Comparison of ENCODE assay signal across 25 mouse cellular contexts in genomic region chr3:115702089-115702488, GRCm38 (mm10). TPM values are rescaled to one million over a fixed set of nuclear protein-coding genes. Genes with fewer than 3 reads are reported as not detected.
DNase-seq lines count a peak whose midpoint lies in the region; ATAC-seq and TF ChIP-seq lines count a peak whose summit lies in the region.
"Had no signal": no experiment of that assay in that cellular context is flagged by ENCODE, and none has a peak within 500 bp of the region (broad histone marks: within the 10 kb centered on the region; RNA-seq: fewer than 3 reads in every experiment).

No protein-coding gene starts in this region.

- H3K9me3 ChIP-seq in hindbrain, embryonic 10.5 days = no peaks in the 10 kb centered on the region
- H3K9me3 ChIP-seq: embryonic facial prominence, embryonic 10.5 days; G1E had no signal

- H3K27ac ChIP-seq in kidney, adult 2 months (ENCODE audit: insufficient read depth, low read depth, low read length) = no peak overlapping the region
- no peak overlapping the region for H3K27ac ChIP-seq in hindbrain, embryonic 10.5 days
- H3K27ac ChIP-seq: embryonic facial prominence, embryonic 10.5 days; heart, adult 2 months; hindbrain, embryonic 14.5 days; layer of hippocampus, adult 2 months; liver, embryonic 14.5 days had no signal

- no peaks in the 10 kb centered on the region; the same call in 1 of the 2 replicates for H3K36me3 ChIP-seq in kidney, adult 2 months (ENCODE audit: control insufficient read depth, insufficient read depth, low read length)
- no peaks in the 10 kb centered on the region for H3K36me3 ChIP-seq in hindbrain, embryonic 10.5 days
- H3K36me3 ChIP-seq: embryonic facial prominence, embryonic 10.5 days; G1E had no signal

- H3K4me3 ChIP-seq in kidney, adult 2 months (ENCODE audit: insufficient read depth, low read depth, low read length) = no peak overlapping the region
- H3K4me3 ChIP-seq in hindbrain, embryonic 10.5 days = no peak overlapping the region
- H3K4me3 ChIP-seq: embryonic facial prominence, embryonic 10.5 days; heart, adult 2 months; layer of hippocampus, adult 2 months had no signal

- no peak for TF ChIP-seq CTCF in kidney, adult 2 months (conservative IDR thresholded peaks at IDR 0.05; ENCODE audit: insufficient read depth, insufficient read length, low read depth, low read length)

- 47% methylated on average over 2 of the region's 2 CpGs for WGBS in kidney, adult 2 months
- 68% methylated on average over 2 of the region's 2 CpGs for WGBS in hindbrain, embryonic 10.5 days

- ATAC-seq in monocyte, adult 5-6 weeks (replicated peaks; ENCODE audit: insufficient number of reproducible peaks, low FRiP score, low TSS enrichment, poor library complexity, severe bottlenecking) = 0 out of 2 replicates have a peak, but pooled peaks have one; percentile 36
- ATAC-seq: forebrain, embryonic 16.5 days; inflammation-experienced regulatory T-cells, adult 6 months; midbrain, embryonic 16.5 days had no signal

- H3K4me1 ChIP-seq in kidney, adult 2 months (ENCODE audit: control insufficient read depth, insufficient read depth, low read length) = no peaks in the 10 kb centered on the region
- H3K4me1 ChIP-seq in hindbrain, embryonic 10.5 days (replicated peaks) = no peaks in the 10 kb centered on the region; the same call in 1 of the 2 replicates
- H3K4me1 ChIP-seq: embryonic facial prominence, embryonic 10.5 days had no signal

- H3K27me3 ChIP-seq in kidney, adult 2 months (replicated peaks; ENCODE audit: control insufficient read depth, insufficient read depth, low read length) = no peaks in the 10 kb centered on the region
- H3K27me3 ChIP-seq in hindbrain, embryonic 10.5 days (ENCODE audit: insufficient read depth, poor library complexity, severe bottlenecking) = no peaks in the 10 kb centered on the region

- DNase-seq in kidney, adult 2 months = peak; percentile 22
- DNase-seq in kidney, adult 8-10 months = no peak
- peak; percentile 90 for DNase-seq in A20 (ENCODE audit: low read depth, low spot score)
- peak; percentile 29 for DNase-seq in brain, adult 2 months (ENCODE audit: low read depth, low spot score)
- no peak for DNase-seq in adrenal gland, postnatal 10 days
- DNase-seq in hindbrain, embryonic 10.5 days (ENCODE audit: low spot score) = no peak
- DNase-seq in left cerebral cortex, adult 8-10 months (ENCODE audit: low spot score in 2 of 2) = no peak
- DNase-seq: adrenal gland, adult 2 months; cerebellum, adult 8-10 months; cerebellum, postnatal 36 days; gastrocnemius, postnatal 10 days; heart, adult 2 months; kidney, adult 9 months; kidney, postnatal 25 days; right cerebral cortex, adult 18-20 months; thymus, postnatal 25 days had no signal

- no peak for TF ChIP-seq POLR2A in kidney, adult 2 months (IDR thresholded peaks at IDR 0.05; ENCODE audit: low read depth, low read length)

RNA-seq across cellular contexts. Expression of gene S1pr1, which starts 12.8 kb away (rescaled TPM):
- polyA plus RNA-seq in kidney, adult 2 months (2012; rRNA removed) = 23.1 and 24.0 TPM in 2 replicates
- total RNA-seq in monocyte, adult 5-6 weeks (2017) = 37.8 to 51.4 TPM (median 40.3 TPM) in 3 replicates
- total RNA-seq in adrenal gland, postnatal 10 days (2021) = 10 to 100 TPM; 41.8 to 65.7 TPM
- 12.1 and 12.8 TPM in 2 replicates for polyA plus RNA-seq in hindbrain, embryonic 10.5 days (2016; fragmentation: Nextera tagmentation; extraction: Ambion mirVana)
- 100 to 1,000 TPM in 3 of 4 experiments, 10 to 100 TPM in 1; 85.9 to 113 (median 105) TPM for total RNA-seq in left cerebral cortex, adult 8-10 months (2022)

Comparison
In these comparisons a context has a peak if more than half of its experiments do, and no peak if none do; other contexts are left out.
1. DNase-seq: peak in kidney, adult 2 months (single experiment), A20 (single experiment) and brain, adult 2 months (single experiment); none in kidney, adult 8-10 months (0 of 2), adrenal gland, postnatal 10 days (single experiment), hindbrain, embryonic 10.5 days (single experiment) and left cerebral cortex, adult 8-10 months (0 of 2).